Mouse (Mus musculus) cerebellum, adult 18-20 months (tissue): Measurements from ENCODE around the gene Ero1l.

Experiments used
- DNase-seq, 2 experiments: peaks; one replicate each; pipeline ENCODE4 v3.0.0; 2021

The Ero1l gene

GRCm38 (mm10) chr14:45304389-45304788, 14.2 kb downstream of the Ero1l start:
- DNase-seq = no peak

DNA sequence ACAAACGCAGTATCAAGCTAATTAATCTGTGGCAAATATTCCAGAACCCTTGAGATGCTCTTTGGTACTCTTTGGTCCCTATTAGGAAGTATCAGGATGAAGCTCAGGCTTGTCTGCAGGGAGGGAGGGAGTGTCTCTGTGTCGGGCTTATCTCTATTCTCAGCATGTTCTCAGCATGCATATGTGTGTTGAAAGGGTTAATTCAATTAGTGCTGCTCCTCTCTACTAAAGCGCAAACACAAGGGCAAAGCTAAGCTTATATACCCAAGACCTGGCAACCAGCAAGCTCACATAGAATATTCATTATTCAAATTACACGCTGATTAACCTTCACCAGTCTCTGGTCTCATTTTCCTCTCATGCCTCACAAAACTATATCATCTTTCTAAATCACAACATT, 14.6 kb downstream of the Ero1l start:
- no peak for DNase-seq

DNA sequence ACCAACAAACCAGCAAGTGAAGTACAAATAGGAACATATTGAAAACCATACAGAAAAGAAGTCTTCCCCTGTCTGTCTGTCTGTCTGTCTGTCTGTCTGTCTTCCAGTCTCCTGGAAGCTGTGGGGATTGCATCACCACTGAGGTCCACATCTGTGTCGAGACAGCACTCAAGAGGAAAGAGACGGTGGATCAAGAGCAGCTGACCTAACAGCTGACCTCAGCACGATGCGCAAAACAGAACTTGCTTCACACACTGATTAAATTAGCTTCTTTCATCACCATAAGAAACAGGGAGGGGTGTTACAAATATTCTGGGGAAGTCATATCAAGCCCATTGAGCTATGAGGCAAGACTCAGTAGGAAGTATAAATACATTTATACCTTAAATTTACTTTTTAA, 27.0 kb downstream of the Ero1l start:
- no peak for DNase-seq

- no peak for DNase-seq
These were observed 36.5 kb downstream of the Ero1l start for GRCm38 (mm10) chr14:45282066-45282465.

DNA sequence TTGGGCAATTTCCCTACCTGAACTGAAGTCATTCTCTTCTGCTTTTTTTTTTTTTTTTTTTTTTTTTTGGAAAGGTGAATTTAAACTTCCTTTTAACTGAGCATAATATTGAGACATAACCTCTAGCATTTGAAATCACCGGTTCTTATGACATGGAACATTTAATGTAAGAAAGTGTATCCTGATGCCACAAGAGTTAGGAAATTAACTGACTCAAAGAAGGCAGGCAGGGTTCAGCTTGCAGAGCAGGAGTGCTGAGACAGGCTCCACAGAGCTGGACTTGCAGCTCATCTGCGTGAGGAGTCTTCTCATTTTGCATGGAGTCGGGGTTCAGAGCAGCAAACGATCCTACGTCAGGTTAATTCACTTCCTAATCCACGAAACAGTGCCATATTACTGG, 42.8 kb downstream of the Ero1l start:
- no peak for DNase-seq

DNA sequence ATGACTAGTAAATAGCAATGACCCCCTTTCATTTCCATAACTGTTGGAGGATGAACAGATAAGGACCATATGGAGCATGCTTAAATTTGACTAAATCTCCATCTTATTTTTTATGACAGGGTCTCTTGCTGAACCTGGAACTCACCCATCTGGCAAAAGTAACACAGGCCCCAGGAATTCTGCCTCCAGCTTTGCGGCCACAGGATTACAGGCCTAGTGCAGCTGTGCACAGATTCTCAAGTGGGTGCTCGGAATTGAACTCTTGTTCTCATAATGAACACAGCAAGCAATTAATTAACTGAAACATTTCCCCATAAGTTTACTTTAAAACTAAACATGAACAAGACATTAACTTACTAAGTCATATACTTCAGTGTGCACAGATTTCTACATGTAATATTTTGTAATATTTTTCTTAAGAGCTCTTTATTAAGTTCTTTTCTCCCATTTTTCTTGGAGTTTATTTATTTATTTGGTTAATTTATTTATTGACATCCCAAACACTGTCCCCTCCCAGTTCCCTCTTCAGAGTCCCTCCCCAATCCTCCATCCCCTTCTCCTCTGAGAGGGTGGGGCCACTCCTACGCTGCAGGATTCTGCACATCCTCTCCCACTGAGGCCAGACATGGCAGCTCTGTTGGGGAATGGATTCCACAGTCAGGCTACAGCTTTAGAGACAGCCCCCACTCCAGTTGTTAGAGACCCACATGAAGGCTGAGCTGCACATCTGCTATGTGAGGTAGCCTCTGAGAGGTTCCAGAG, 54.6 kb downstream of the Ero1l start:
- no peak for DNase-seq

- no peak for DNase-seq
These were observed 67.0 kb downstream of the Ero1l start for GRCm38 (mm10) chr14:45251548-45252076.

DNA sequence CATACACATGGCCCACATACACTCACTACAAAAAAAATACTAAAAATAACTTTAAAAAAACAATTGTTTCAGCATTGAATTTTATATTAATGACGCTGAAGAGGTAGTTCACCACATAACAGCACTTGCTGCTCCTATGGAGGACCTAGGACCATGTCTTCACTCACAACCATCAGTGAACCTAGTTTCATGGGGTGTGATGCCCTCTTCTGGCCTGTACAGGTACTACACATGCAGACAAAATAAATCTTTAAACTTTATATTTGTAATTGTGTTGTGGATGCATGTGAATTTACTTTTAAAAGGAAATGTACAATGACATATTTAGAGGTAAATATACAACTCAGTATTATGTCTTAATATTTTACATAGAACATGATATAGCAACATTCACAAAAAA, 77.0 kb downstream of the Ero1l start:
- no peak for DNase-seq

GRCm38 (mm10) chr14:45239042-45239441, 79.5 kb downstream of the Ero1l start:
- no peak for DNase-seq
